ENCODE assay signal across 8 mouse cellular contexts in the genomic region with DNA sequence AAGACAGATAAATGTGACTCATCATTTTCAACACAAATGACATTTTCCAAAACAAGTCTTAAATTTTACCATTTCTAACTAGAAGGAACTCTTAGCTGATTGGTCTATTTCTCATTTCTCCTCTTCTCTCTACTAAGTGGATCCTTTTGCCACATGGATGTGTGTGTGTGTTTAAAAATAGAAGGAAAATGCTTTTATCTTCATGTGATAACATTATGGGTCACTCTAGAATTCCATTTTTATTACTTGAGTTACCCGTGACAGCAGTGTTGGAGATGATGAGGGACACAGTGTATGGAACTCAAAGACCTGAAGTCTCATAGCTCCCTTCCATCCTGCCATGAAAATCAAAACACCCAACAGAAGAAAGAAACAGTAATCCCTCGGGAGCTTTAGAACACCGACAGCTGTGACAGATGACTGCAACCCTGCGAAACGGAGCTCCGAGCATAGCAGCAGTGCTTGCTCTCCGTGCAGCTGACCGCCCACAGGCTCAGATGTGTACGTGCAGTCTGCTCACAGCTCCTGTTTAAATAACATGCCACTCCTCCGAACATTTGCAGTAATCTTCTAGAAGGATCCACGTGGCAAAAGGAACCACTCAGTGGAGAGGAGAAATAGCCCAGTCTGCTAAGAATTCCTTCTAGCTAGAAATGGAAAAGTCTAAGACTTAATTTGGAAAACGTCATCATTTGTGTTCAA. TPM values are rescaled to one million over a fixed set of nuclear protein-coding genes. Genes with fewer than 3 reads are reported as not detected.
DNase-seq lines count a peak whose midpoint lies in the region; ATAC-seq lines count a peak whose summit lies in the region.

No protein-coding gene starts in this region.

- H3K27me3 ChIP-seq in heart, embryonic 15.5 days = no peaks in the 10 kb centered on the region

- H3K4me3 ChIP-seq in heart, embryonic 15.5 days = peak overlapping the region; percentile 20

- ATAC-seq in heart, embryonic 15.5 days (replicated peaks; ENCODE audit: insufficient number of reproducible peaks, insufficient read depth, low FRiP score, low read depth) = peak; percentile 84

- H3K4me2 ChIP-seq in heart, embryonic 15.5 days = peak overlapping the region; percentile 46

- peak overlapping the region; percentile 91 for H3K27ac ChIP-seq in heart, embryonic 15.5 days

- H3K9ac ChIP-seq in heart, embryonic 15.5 days = 0 out of 2 replicates have a peak overlapping the region, but pooled peaks have one; percentile 9

- peaks cover 29% of the 10 kb centered on the region for H3K4me1 ChIP-seq in heart, embryonic 15.5 days (replicated peaks)

- WGBS in heart, embryonic 15.5 days = 15% methylated on average over 12 of the region's 12 CpGs

- no peaks in the 10 kb centered on the region for H3K9me3 ChIP-seq in heart, embryonic 15.5 days (replicated peaks)

- H3K36me3 ChIP-seq in heart, embryonic 15.5 days = no peaks in the 10 kb centered on the region

- DNase-seq in heart, adult 18-20 months = peak; percentile 9 to 14
- DNase-seq in heart, adult 11 months = no peak
- peak; percentile 14 for DNase-seq in Muller cell, postnatal 12 days (ENCODE audit: inconsistent ontology term)
- DNase-seq in left cerebral cortex, postnatal 36 days (ENCODE audit: low spot score in 2 of 2) = peak; percentile 41 to 49
- peak; percentile 48 to 53 for DNase-seq in right cerebral cortex, adult 2 months (ENCODE audit: low spot score in 2 of 2)
- no peak for DNase-seq in cerebellum, adult 11 months
- no peak for DNase-seq in gastrocnemius, adult 8-10 months (ENCODE audit: low spot score in 2 of 2)

- intact Hi-C loops in left cerebral cortex, postnatal 36 days (cut with DNase I) = loop anchor here (5.0 kb wide), 1 partner anchor 57 kb away; no protein-coding TSS in a partner anchor

RNA-seq across cellular contexts. Expression of a gene that starts 27.7 kb away (rescaled TPM):
- total RNA-seq in heart, adult 18-20 months (2021) = 1 to 10 TPM; 6.0 to 7.6 TPM
- 0.58 and 0.67 TPM in 2 replicates for polyA plus RNA-seq in heart, embryonic 15.5 days (2015; fragmentation: Nextera tagmentation; extraction: Ambion mirVana)
- under 1 TPM; 0.12 to 0.27 TPM for total RNA-seq in left cerebral cortex, postnatal 36 days (2021)
- 10 to 100 TPM; 20.6 to 37.3 (median 29.6) TPM for total RNA-seq in gastrocnemius, adult 8-10 months (2022)

RNA-seq across cellular contexts. Expression of a gene that starts 31.3 kb away (rescaled TPM):
- 100 to 1,000 TPM; 231 to 321 TPM for total RNA-seq in heart, adult 18-20 months (2021)
- 52.1 and 60.4 TPM in 2 replicates for polyA plus RNA-seq in heart, embryonic 15.5 days (2015; fragmentation: Nextera tagmentation; extraction: Ambion mirVana)
- not detected for total RNA-seq in left cerebral cortex, postnatal 36 days (2021)
- under 1 TPM in 1 of 4 experiments, not detected in 3; 0.27 TPM for total RNA-seq in gastrocnemius, adult 8-10 months (2022)

RNA-seq across cellular contexts. Expression of a gene that starts 41.4 kb away (rescaled TPM):
- total RNA-seq in heart, adult 18-20 months (2021) = not detected
- not detected in 2 replicates for polyA plus RNA-seq in heart, embryonic 15.5 days (2015; fragmentation: Nextera tagmentation; extraction: Ambion mirVana)
- not detected for total RNA-seq in left cerebral cortex, postnatal 36 days (2021)
- total RNA-seq in gastrocnemius, adult 8-10 months (2022) = not detected

RNA-seq across cellular contexts. Expression of a gene that starts 49.8 kb away (rescaled TPM):
- 100 to 1,000 TPM; 130 to 135 TPM for total RNA-seq in heart, adult 18-20 months (2021)
- polyA plus RNA-seq in heart, embryonic 15.5 days (2015; fragmentation: Nextera tagmentation; extraction: Ambion mirVana) = 139 and 171 TPM in 2 replicates
- 100 to 1,000 TPM; 155 to 156 TPM for total RNA-seq in left cerebral cortex, postnatal 36 days (2021)
- 100 to 1,000 TPM; 109 to 146 (median 117) TPM for total RNA-seq in gastrocnemius, adult 8-10 months (2022)

Comparison
In these comparisons a context has a peak if more than half of its experiments do, and no peak if none do; other contexts are left out.
1. DNase-seq: peak in heart, adult 18-20 months (2 of 2), Muller cell, postnatal 12 days (single experiment), left cerebral cortex, postnatal 36 days (2 of 2) and right cerebral cortex, adult 2 months (2 of 2); none in heart, adult 11 months (single experiment), cerebellum, adult 11 months (single experiment) and gastrocnemius, adult 8-10 months (0 of 2).
2. RNA of a gene that starts 27.7 kb away (total RNA-seq): 20.6 to 37.3 TPM in gastrocnemius, adult 8-10 months and 6.0 to 7.6 TPM in heart, adult 18-20 months; 0.12 to 0.27 TPM in left cerebral cortex, postnatal 36 days; every median in the first group is over 4 times any median in the second.
3. RNA of a gene that starts 31.3 kb away (total RNA-seq): 231 to 321 TPM in heart, adult 18-20 months; 0.27 TPM in gastrocnemius, adult 8-10 months and not detected in left cerebral cortex, postnatal 36 days; every median in the first group is over 100 times any median in the second.